Mouse (Mus musculus) small intestine, adult 2 months (tissue): ENCODE measurements around the gene Ormdl3.

Experiments used
- CTCF ChIP-seq: fragments of 200-500 bp; IDR thresholded peaks from 2 replicates; pipeline ENCODE4 v1.5.1; 2012; ENCODE audit warnings: low read depth, mild to moderate bottlenecking, control low read depth, inconsistent platforms, low read length, moderate library complexity, mixed read lengths; ENCODE audit not compliant: insufficient replicate concordance, insufficient read length; ENCODE audit errors: extremely low read depth
- POLR2A ChIP-seq: fragments of 200-500 bp; IDR thresholded peaks from 2 replicates; pipeline ENCODE4 v1.6.1; 2012; ENCODE audit warnings: low read depth, mild to moderate bottlenecking, control low read depth, inconsistent platforms, low read length, moderate library complexity

DNA sequence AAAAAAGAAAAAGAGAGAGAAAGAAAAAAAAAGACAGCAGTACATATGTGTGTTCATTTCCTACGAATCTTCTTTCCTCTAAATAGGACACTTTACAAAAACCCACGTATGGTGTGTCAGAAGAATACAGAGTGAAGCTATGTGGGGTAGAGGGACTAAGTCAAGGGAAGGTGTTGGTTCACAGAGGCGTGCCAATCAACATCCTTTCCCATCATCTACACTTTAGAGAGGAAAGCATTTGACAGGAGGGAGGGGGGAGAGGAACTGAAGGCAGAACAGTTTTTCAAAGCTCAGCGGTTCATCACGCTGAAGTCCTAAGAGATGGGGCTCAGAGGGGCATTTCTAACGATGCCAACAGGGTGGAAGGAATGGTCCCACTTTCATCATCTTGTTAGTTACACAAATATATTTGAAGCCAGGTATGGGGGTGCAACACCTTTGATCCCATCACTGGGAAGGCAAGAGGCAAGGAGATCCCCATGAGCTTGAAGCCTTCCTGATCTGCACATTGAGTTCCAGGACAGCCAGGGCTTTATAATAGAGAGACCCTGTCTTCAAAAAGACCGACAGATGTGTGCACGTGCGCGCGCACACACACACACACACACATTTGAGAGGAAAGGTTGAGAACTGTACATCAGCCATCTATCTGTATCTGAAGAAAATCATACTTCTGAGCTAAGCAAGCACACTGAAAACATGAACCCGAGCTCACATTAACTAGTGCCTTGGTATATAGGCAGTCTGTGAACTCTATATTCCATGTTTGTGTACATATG, 40.5 kb downstream of the Ormdl3 start:
- TF ChIP-seq CTCF = no peak
- no peak for TF ChIP-seq POLR2A
